Mouse (Mus musculus) MEL (cell line): ENCODE measurements around the gene Isg20l2. TPM values are rescaled to one million over a fixed set of nuclear protein-coding genes. Genes with fewer than 3 reads are reported as not detected.

Experiments used
- DNase-seq: peaks from one replicate; pipeline ENCODE4 v3.0.0; 2011; ENCODE audit warnings: low read depth, low spot score
- H3K27ac ChIP-seq: 2 replicates; pipeline ENCODE4 v1.5.1; 2012; ENCODE audit warnings: low read depth, mild to moderate bottlenecking, control low read depth, low read length, moderate library complexity; ENCODE audit not compliant: control insufficient read depth
- H3K27me3 ChIP-seq, 2 experiments: fragments of 150-350 bp in 1 of 2; sonication (generic) in 1 of 2; 2 replicates each; pipeline ENCODE4 v1.6.1; 2012; ENCODE audit warnings: low read length in 2 of 2, mild to moderate bottlenecking in 2 of 2, improper control_type of control experiment in 1 of 2, moderate library complexity in 1 of 2; ENCODE audit not compliant: insufficient read depth in 2 of 2, control insufficient read depth in 1 of 2
- H3K36me3 ChIP-seq, 2 experiments: 2 replicates each; pipeline ENCODE4 v1.6.1; 2012 to 2014; ENCODE audit warnings: low read length in 2 of 2, improper control_type of control experiment in 1 of 2, inconsistent platforms in 1 of 2, mild to moderate bottlenecking in 1 of 2; ENCODE audit not compliant: insufficient read depth in 2 of 2, control insufficient read depth in 1 of 2
- H3K4me1 ChIP-seq, 2 experiments: fragments of 150-350 bp in 1 of 2; sonication (generic) in 1 of 2; 2 replicates each; pipeline ENCODE4 v1.6.1; 2012; ENCODE audit warnings: low read length in 2 of 2, improper control_type of control experiment in 1 of 2, mild to moderate bottlenecking in 1 of 2; ENCODE audit not compliant: insufficient read depth in 2 of 2, control insufficient read depth in 1 of 2
- H3K4me3 ChIP-seq, 2 experiments: fragments of 150-350 bp in 1 of 2; sonication (generic) in 1 of 2; 2 replicates each; pipeline ENCODE4 v1.5.1; 2012; ENCODE audit warnings: low read depth in 2 of 2, low read length in 2 of 2, mild to moderate bottlenecking in 2 of 2, moderate library complexity in 2 of 2, control low read depth in 1 of 2, improper control_type of control experiment in 1 of 2; ENCODE audit not compliant: control insufficient read depth in 1 of 2, insufficient read depth in 1 of 2
- H3K79me2 ChIP-seq: 2 replicates; pipeline ENCODE4 v1.6.1; 2012; ENCODE audit warnings: mild to moderate bottlenecking, low read length, moderate library complexity; ENCODE audit not compliant: control insufficient read depth, poor library complexity, insufficient read depth
- H3K9ac ChIP-seq: 2 replicates; pipeline ENCODE4 v1.6.1; 2012; ENCODE audit warnings: low read depth, mild to moderate bottlenecking, control low read depth, low read length, moderate library complexity; ENCODE audit not compliant: control insufficient read depth, poor library complexity, severe bottlenecking
- H3K9me3 ChIP-seq: fragments of 150-350 bp; sonication (generic); replicated peaks from 2 replicates; pipeline ENCODE4 v1.6.1; 2012; ENCODE audit warnings: mild to moderate bottlenecking, low read length, improper control_type of control experiment, moderate library complexity; ENCODE audit not compliant: insufficient read depth
- BHLHE40 ChIP-seq: IDR thresholded peaks from 2 replicates; pipeline ENCODE4 v1.6.1; 2012; ENCODE audit warnings: low read depth, mild to moderate bottlenecking, inconsistent platforms, low read length, improper control_type of control experiment, borderline replicate concordance
- CHD1 ChIP-seq: IDR thresholded peaks from 2 replicates; pipeline ENCODE4 v1.6.1; 2012; ENCODE audit warnings: low read depth, mild to moderate bottlenecking, inconsistent platforms, low read length, improper control_type of control experiment
- CHD2 ChIP-seq: IDR thresholded peaks from 2 replicates; pipeline ENCODE4 v1.6.1; 2011; ENCODE audit warnings: low read length, improper control_type of control experiment
- CTCF ChIP-seq, 3 experiments: IDR thresholded peaks in 2 of 3; conservative IDR thresholded peaks in 1 of 3; 2 replicates each; pipeline ENCODE4 v1.5.1; 2011 to 2012; ENCODE audit warnings: low read length in 3 of 3, low read depth in 2 of 3, mild to moderate bottlenecking in 2 of 3, improper control_type of control experiment in 1 of 3, inconsistent platforms in 1 of 3, mixed read lengths in 1 of 3, moderate library complexity in 1 of 3; ENCODE audit not compliant: control insufficient read depth in 1 of 3, insufficient read depth in 1 of 3, poor library complexity in 1 of 3, severe bottlenecking in 1 of 3
- ELF1 ChIP-seq: IDR thresholded peaks from 2 replicates; pipeline ENCODE4 v1.6.1; 2014; ENCODE audit warnings: low read depth, mild to moderate bottlenecking, inconsistent platforms, low read length, improper control_type of control experiment, moderate library complexity
- EP300 ChIP-seq, 2 experiments: IDR thresholded peaks; 2 replicates each; pipeline ENCODE4 v1.6.1; 2011; ENCODE audit warnings: improper control_type of control experiment in 2 of 2, low read length in 2 of 2, low read depth in 1 of 2, mild to moderate bottlenecking in 1 of 2
- ETS1 ChIP-seq: IDR thresholded peaks from 2 replicates; pipeline ENCODE4 v1.6.1; 2012; ENCODE audit warnings: low read depth, mild to moderate bottlenecking, inconsistent platforms, low read length, improper control_type of control experiment, moderate library complexity
- GATA1 ChIP-seq: IDR thresholded peaks from 2 replicates; pipeline ENCODE4 v1.6.1; 2011; ENCODE audit warnings: low read depth, low read length, improper control_type of control experiment
- HCFC1 ChIP-seq: IDR thresholded peaks from 2 replicates; pipeline ENCODE4 v1.6.1; 2012; ENCODE audit warnings: low read depth, mild to moderate bottlenecking, inconsistent platforms, low read length, improper control_type of control experiment, moderate library complexity
- JUND ChIP-seq: IDR thresholded peaks from 2 replicates; pipeline ENCODE4 v1.6.1; 2011; ENCODE audit warnings: low read depth, mild to moderate bottlenecking, improper control_type of control experiment, low read length
- KAT2A ChIP-seq: conservative IDR thresholded peaks from 2 replicates; pipeline ENCODE4 v1.6.1; 2012; ENCODE audit warnings: low read depth, low read length, improper control_type of control experiment, inconsistent platforms
- MAX ChIP-seq: IDR thresholded peaks from 2 replicates; pipeline ENCODE4 v1.6.1; 2011; ENCODE audit warnings: low read length, improper control_type of control experiment
- MAZ ChIP-seq: IDR thresholded peaks from 2 replicates; pipeline ENCODE4 v1.6.1; 2012; ENCODE audit warnings: low read depth, mild to moderate bottlenecking, inconsistent platforms, low read length, improper control_type of control experiment
- MEF2A ChIP-seq: IDR thresholded peaks from 2 replicates; pipeline ENCODE4 v1.6.1; 2014; ENCODE audit warnings: low read depth, mild to moderate bottlenecking, inconsistent platforms, low read length, improper control_type of control experiment; ENCODE audit not compliant: poor library complexity, insufficient replicate concordance, severe bottlenecking; ENCODE audit errors: extremely low read depth
- MXI1 ChIP-seq: IDR thresholded peaks from 2 replicates; pipeline ENCODE4 v1.6.1; 2011; ENCODE audit warnings: mild to moderate bottlenecking, low read depth, low read length, improper control_type of control experiment
- MYC ChIP-seq: IDR thresholded peaks from 2 replicates; pipeline ENCODE4 v1.6.1; 2011; ENCODE audit warnings: low read depth, mild to moderate bottlenecking, low read length, improper control_type of control experiment, moderate library complexity
- NRF1 ChIP-seq: IDR thresholded peaks from 2 replicates; pipeline ENCODE4 v1.6.1; 2014; ENCODE audit warnings: low read depth, mild to moderate bottlenecking, inconsistent platforms, low read length, improper control_type of control experiment, moderate library complexity; ENCODE audit not compliant: poor library complexity, insufficient read depth, severe bottlenecking
- POLR2A ChIP-seq, 2 experiments: IDR thresholded peaks; 2 replicates each; pipeline ENCODE4 v1.6.1; 2011 to 2012; ENCODE audit warnings: low read length in 2 of 2, mild to moderate bottlenecking in 2 of 2, control low read depth in 1 of 2, improper control_type of control experiment in 1 of 2, low read depth in 1 of 2, moderate library complexity in 1 of 2; ENCODE audit not compliant: control insufficient read depth in 1 of 2, insufficient read depth in 1 of 2, poor library complexity in 1 of 2
- POLR2AphosphoS2 ChIP-seq: IDR thresholded peaks from 2 replicates; pipeline ENCODE4 v1.6.1; 2011; ENCODE audit warnings: low read length, improper control_type of control experiment
- POLR2AphosphoS5 ChIP-seq: IDR thresholded peaks from 2 replicates; pipeline ENCODE4 v1.6.1; 2012; ENCODE audit warnings: low read depth, borderline replicate concordance, mild to moderate bottlenecking, inconsistent platforms, low read length, moderate library complexity, mixed read lengths
- RCOR1 ChIP-seq: IDR thresholded peaks from 2 replicates; pipeline ENCODE4 v1.6.1; 2012; ENCODE audit warnings: low read depth, mild to moderate bottlenecking, inconsistent platforms, low read length, improper control_type of control experiment
- SMC3 ChIP-seq: IDR thresholded peaks from 2 replicates; pipeline ENCODE4 v1.6.1; 2011; ENCODE audit warnings: low read depth, low read length, improper control_type of control experiment
- TBP ChIP-seq: IDR thresholded peaks from 2 replicates; pipeline ENCODE4 v1.8.0; 2011; ENCODE audit warnings: low read depth, low read length, improper control_type of control experiment
- UBTF ChIP-seq: IDR thresholded peaks from 2 replicates; pipeline ENCODE4 v1.6.1; 2012; ENCODE audit warnings: low read depth, mild to moderate bottlenecking, inconsistent platforms, low read length, improper control_type of control experiment, moderate library complexity, borderline replicate concordance; ENCODE audit not compliant: insufficient read depth
- USF2 ChIP-seq, 2 experiments: IDR thresholded peaks; 2 replicates each; pipeline ENCODE4 v1.6.1; 2011 to 2012; ENCODE audit warnings: improper control_type of control experiment in 2 of 2, low read length in 2 of 2, borderline replicate concordance in 1 of 2, inconsistent platforms in 1 of 2, low read depth in 1 of 2, mild to moderate bottlenecking in 1 of 2; ENCODE audit not compliant: insufficient read depth in 1 of 2
- ZC3H11A ChIP-seq: IDR thresholded peaks from 2 replicates; pipeline ENCODE4 v1.6.1; 2012; ENCODE audit warnings: low read depth, mild to moderate bottlenecking, inconsistent platforms, low read length, improper control_type of control experiment
- ZMIZ1 ChIP-seq: IDR thresholded peaks from 2 replicates; pipeline ENCODE4 v1.6.1; 2012; ENCODE audit warnings: low read depth, mild to moderate bottlenecking, inconsistent platforms, low read length, improper control_type of control experiment, moderate library complexity
- ZNF384 ChIP-seq: IDR thresholded peaks from 2 replicates; pipeline ENCODE4 v1.6.1; 2012; ENCODE audit warnings: low read depth, mild to moderate bottlenecking, inconsistent platforms, low read length, improper control_type of control experiment
- polyA plus RNA-seq, 2 experiments: library from polyadenylated mRNA; stranded (reverse) in 1 of 2; unstranded in 1 of 2; fragments of >175 nt in 1 of 2; fragments of >200 nt in 1 of 2; gene quantifications; 2 replicates each; pipeline versions ENCODE4 v1.2.1 to v1.2.4; 2012; ENCODE audit warnings: low replicate concordance in 2 of 2, low read depth in 1 of 2; ENCODE audit not compliant: insufficient read length in 2 of 2, insufficient read depth in 1 of 2, missing spikeins in 1 of 2
- total RNA-seq: library from RNA; depleted of rRNA; stranded (reverse); fragments of 300-350 nt; gene quantifications from 2 replicates; pipeline ENCODE4 v1.2.3, GENCODE M21; 2012

The Isg20l2 gene
- total and polyA plus RNA-seq, 3 experiments, result 45.0 to 71.8 TPM; not detected in 1

GRCm38 (mm10) chr3:87958056-87958455, 27.9 kb downstream of the Isg20l2 start:
- Histone ChIP-seq H3K27me3 (no peaks in the 10 kb centered on the region), H3K9me3 (no peaks in the 10 kb centered on the region)

GRCm38 (mm10) chr3:87958476-87958875, 28.4 kb downstream of the Isg20l2 start:
- H3K36me3 ChIP-seq, result no peaks in the 10 kb centered on the region
- H3K9ac ChIP-seq, result no peak overlapping the region
- no peaks in the 10 kb centered on the region for H3K9me3 ChIP-seq
- no peak for DNase-seq
- no peak overlapping the region for H3K4me3 ChIP-seq
- H3K27me3 ChIP-seq, result no peaks in the 10 kb centered on the region
- TF ChIP-seq MAZ (no peak), ZMIZ1 (no peak), KAT2A (no peak), POLR2AphosphoS5 (no peak), CTCF (IDR thresholded peaks at IDR 0.05 in 2 of 3, conservative IDR thresholded peaks at IDR 0.05 in 1 of 3; ENCODE audit: control insufficient read depth in 1 of 3, insufficient read depth in 1 of 3, low read depth in 2 of 3, low read length in 3 of 3, poor library complexity in 1 of 3, severe bottlenecking in 1 of 3) (no peak), MAX (no peak), BHLHE40 (no peak), MYC (no peak), EP300 (IDR thresholded peaks at IDR 0.05; ENCODE audit: low read depth in 1 of 2, low read length in 2 of 2) (no peak), MXI1 (no peak), ELF1 (no peak), CHD2 (no peak), ZC3H11A (no peak), POLR2A (IDR thresholded peaks at IDR 0.05; ENCODE audit: control insufficient read depth in 1 of 2, insufficient read depth in 1 of 2, low read depth in 1 of 2, low read length in 2 of 2, poor library complexity in 1 of 2) (no peak), JUND (no peak), POLR2AphosphoS2 (no peak), HCFC1 (no peak), USF2 (IDR thresholded peaks at IDR 0.05; ENCODE audit: borderline replicate concordance in 1 of 2, insufficient read depth in 1 of 2, low read depth in 1 of 2, low read length in 2 of 2) (no peak), TBP (no peak)
- H3K27ac ChIP-seq, result no peak overlapping the region
- no peaks in the 10 kb centered on the region for H3K79me2 ChIP-seq
- peaks cover 0 to 10% of the 10 kb centered on the region in 2 experiments; a peak in 2 of 4 replicates for H3K4me1 ChIP-seq

More at GRCm38 (mm10) chr3:87958056-87958455, 27.9 kb downstream of the Isg20l2 start:
- no peak for DNase-seq
- TF ChIP-seq RCOR1 (no peak), ETS1 (no peak), BHLHE40 (no peak), CHD2 (no peak), MEF2A (no peak), CHD1 (no peak), NRF1 (no peak), ZNF384 (no peak), GATA1 (no peak), UBTF (no peak), JUND (no peak), SMC3 (no peak), ELF1 (no peak), CTCF (IDR thresholded peaks at IDR 0.05 in 2 of 3, conservative IDR thresholded peaks at IDR 0.05 in 1 of 3; ENCODE audit: control insufficient read depth in 1 of 3, insufficient read depth in 1 of 3, low read depth in 2 of 3, low read length in 3 of 3, poor library complexity in 1 of 3, severe bottlenecking in 1 of 3) (no peak)
- no peak overlapping the region for H3K9ac ChIP-seq
- no peaks in the 10 kb centered on the region for H3K79me2 ChIP-seq
- H3K4me3 ChIP-seq, result no peak overlapping the region
- no peak overlapping the region for H3K27ac ChIP-seq
- peaks cover 0 to 10% of the 10 kb centered on the region in 2 experiments; a peak in 2 of 4 replicates for H3K4me1 ChIP-seq
- no peaks in the 10 kb centered on the region for H3K36me3 ChIP-seq
